Mouse (Mus musculus): ENCODE results near the gene Apbb1. TPM values are rescaled to one million over a fixed set of nuclear protein-coding genes. Genes with fewer than 3 reads are reported as not detected.

The Apbb1 gene
- total RNA-seq, 1 experiment from 2014 or later = 14.1 TPM

- DNase-seq = no peak
Observed at GRCm38 (mm10) chr7:105570756-105571155, 10.7 kb downstream of the Apbb1 start.

GRCm38 (mm10) chr7:105569512-105570496 lies 11.6 kb downstream of the Apbb1 start:
- no peak for DNase-seq

GRCm38 (mm10) chr7:105568988-105569471 lies 12.4 kb downstream of the Apbb1 start:
- DNase-seq = peak; percentile 43

GRCm38 (mm10) chr7:105568583-105568982 lies 12.9 kb downstream of the Apbb1 start:
- DNase-seq = no peak

- DNase-seq = no peak
Observed at GRCm38 (mm10) chr7:105565071-105565836, 16.2 kb downstream of the Apbb1 start.

GRCm38 (mm10) chr7:105563367-105563766 lies 18.1 kb downstream of the Apbb1 start:
- DNase-seq = no peak

GRCm38 (mm10) chr7:105562317-105562716 lies 19.1 kb downstream of the Apbb1 start:
- DNase-seq = no peak

GRCm38 (mm10) chr7:105559016-105559415 lies 22.4 kb downstream of the Apbb1 start:
- no peak for DNase-seq

- peak; percentile 20 for DNase-seq
Observed at GRCm38 (mm10) chr7:105557671-105558070, 23.8 kb downstream of the Apbb1 start.

- no peak for DNase-seq
Observed at GRCm38 (mm10) chr7:105556406-105556805, 25.0 kb downstream of the Apbb1 start.

GRCm38 (mm10) chr7:105555571-105555970 lies 25.9 kb downstream of the Apbb1 start:
- DNase-seq = no peak

- DNase-seq = peak; percentile 94
Observed at GRCm38 (mm10) chr7:105554212-105554942, 27.1 kb downstream of the Apbb1 start, which contains the start of gene Smpd1. Smpd1 (plus strand) TSS chr7:105554360.

- DNase-seq = no peak
Observed at GRCm38 (mm10) chr7:105553456-105554211, 27.8 kb downstream of the Apbb1 start.

- DNase-seq = peak; percentile 23
Observed at GRCm38 (mm10) chr7:105549035-105549434, 32.4 kb downstream of the Apbb1 start.

- no peak for DNase-seq
Observed at GRCm38 (mm10) chr7:105547970-105548369, 33.5 kb downstream of the Apbb1 start.

- DNase-seq = no peak
Observed at GRCm38 (mm10) chr7:105545986-105546385, 35.5 kb downstream of the Apbb1 start.

- no peak for DNase-seq
Observed at GRCm38 (mm10) chr7:105534162-105534561, 47.3 kb downstream of the Apbb1 start.

GRCm38 (mm10) chr7:105528094-105528493 lies 53.4 kb downstream of the Apbb1 start:
- no peak for DNase-seq

GRCm38 (mm10) chr7:105527306-105527937 lies 54.0 kb downstream of the Apbb1 start:
- peak; percentile 55 for DNase-seq

- no peak for DNase-seq
Observed at GRCm38 (mm10) chr7:105524222-105524621, 57.2 kb downstream of the Apbb1 start.

- peak; percentile 49 for DNase-seq
Observed at GRCm38 (mm10) chr7:105520201-105520600, 61.3 kb downstream of the Apbb1 start.
